Mouse (Mus musculus): Measurements from ENCODE around the gene Habp2.

GRCm38 (mm10) chr19:56256235-56256634, 30.7 kb upstream of the Habp2 start:
- TF ChIP-seq GATA1 (IDR thresholded peaks at IDR 0.05; ENCODE audit: borderline replicate concordance, low read length) (no peak), FLI1 (IDR thresholded peaks at IDR 0.05; ENCODE audit: low read length) (no peak)
